Mouse (Mus musculus): ENCODE data around the gene Zfp967.
"Not testable (repeated sequence)": the region's sequence is repeated elsewhere in the genome, so short reads cannot be mapped to it uniquely, and the experiment has no call there.

Gene Zfp967

GRCm38 (mm10) chr2:176520756-176521155 is at the start of gene Zfp967:
Gene Zfp967 (plus strand): TSS chr2:176521056.
- DNase-seq (ENCODE audit: low spot score in 2 of 2): not testable (repeated sequence)

GRCm38 (mm10) chr2:176486683-176487082 is 34.2 kb upstream of the Zfp967 start, which contains the start of gene Gm14434:
Gene Gm14434 (minus strand): TSS chr2:176486783.
- DNase-seq (ENCODE audit: low spot score in 2 of 2): not testable (repeated sequence)
